Mouse (Mus musculus) embryonic facial prominence, embryonic 14.5 days (tissue): ENCODE data around the gene Gm10320. TPM values are rescaled to one million over a fixed set of nuclear protein-coding genes. Genes with fewer than 3 reads are reported as not detected.

Experiments used
- ATAC-seq: fragments of 200-750 bp; cut with Nextera tagmentation; 2 replicates; pipeline ENCODE4 v1.8.0; 2017; ENCODE audit warnings: low read depth, moderate number of reproducible peaks, moderate TSS enrichment
- DNase-seq: peaks from one replicate; pipeline ENCODE4 v3.0.0-alpha.2; 2015; ENCODE audit warnings: low spot score
- H3K27ac ChIP-seq: fragments of 300-500 bp; sonication (generic); replicated peaks from 2 replicates; pipeline ENCODE4 v1.5.1; 2014; ENCODE audit warnings: low read depth, mild to moderate bottlenecking, low read length, moderate library complexity
- H3K27me3 ChIP-seq: fragments of 300-500 bp; sonication (generic); replicated peaks from 2 replicates; pipeline ENCODE4 v1.6.1; 2014; ENCODE audit warnings: low read length; ENCODE audit not compliant: control insufficient read depth, insufficient read depth
- H3K36me3 ChIP-seq: fragments of 300-500 bp; sonication (generic); 2 replicates; pipeline ENCODE4 v1.6.1; 2014; ENCODE audit warnings: low read length, mixed read lengths; ENCODE audit not compliant: control insufficient read depth, insufficient read depth
- H3K4me1 ChIP-seq: fragments of 300-500 bp; sonication (generic); 2 replicates; pipeline ENCODE4 v1.6.1; 2014; ENCODE audit warnings: antibody characterized with exemption, low read length; ENCODE audit not compliant: control insufficient read depth, insufficient read depth
- H3K4me2 ChIP-seq: fragments of 300-500 bp; sonication (generic); 2 replicates; pipeline ENCODE4 v1.6.1; 2014; ENCODE audit warnings: low read depth, mild to moderate bottlenecking, low read length, moderate library complexity, mixed read lengths
- H3K4me3 ChIP-seq: fragments of 300-500 bp; sonication (generic); 2 replicates; pipeline ENCODE4 v1.5.1; 2014; ENCODE audit warnings: low read depth, mild to moderate bottlenecking, low read length
- H3K9ac ChIP-seq: fragments of 300-500 bp; sonication (generic); 2 replicates; pipeline ENCODE4 v1.6.1; 2014; ENCODE audit warnings: low read depth, mild to moderate bottlenecking, low read length, moderate library complexity, mixed read lengths
- H3K9me3 ChIP-seq: fragments of 300-500 bp; sonication (generic); 2 replicates; pipeline ENCODE4 v1.6.1; 2016; ENCODE audit warnings: low read length; ENCODE audit not compliant: control insufficient read depth
- WGBS: fragments of 180-500 bp; shearing (Covaris S2); extraction: QIAGEN DNeasy Blood & Tissue Kit; methylation state at CpG from one replicate; pipeline ENCODE4 v1.1.7; 2014; 5-methylcytosine and 5-hydroxymethylcytosine counted together
- polyA plus RNA-seq: library from polyadenylated mRNA; unstranded; fragments of >200 nt; fragmentation: Nextera tagmentation; extraction: Ambion mirVana; gene quantifications from 2 replicates; pipeline ENCODE4 v1.2.1, GENCODE M21; 2014

Gm10320 gene
- polyA plus RNA-seq, 1 experiment from 2014 or later: 2.4 TPM

- H3K27me3 ChIP-seq: peaks cover 4% of the 10 kb centered on the region; the same call in 1 of the 2 replicates
- WGBS: 53% methylated on average over 12 of the region's 12 CpGs
- peaks cover 6% of the 10 kb centered on the region; the same call in 1 of the 2 replicates for H3K9me3 ChIP-seq
- H3K4me1 ChIP-seq: peaks cover 30% of the 10 kb centered on the region
- ATAC-seq (no peak), DNase-seq (no peak)
- no peak overlapping the region for H3K9ac ChIP-seq
- H3K4me2 ChIP-seq: no peak overlapping the region
- no peak overlapping the region for H3K4me3 ChIP-seq
- H3K36me3 ChIP-seq: no peaks in the 10 kb centered on the region
- H3K27ac ChIP-seq: no peak overlapping the region
These were observed 41.0 kb upstream of the Gm10320 start for GRCm38 (mm10) chr13:98532699-98533375.

- Histone ChIP-seq H3K4me2 (no peak overlapping the region), H3K27ac (no peak overlapping the region), H3K9me3 (peaks cover 6% of the 10 kb centered on the region; the same call in 1 of the 2 replicates), H3K36me3 (no peaks in the 10 kb centered on the region), H3K9ac (no peak overlapping the region), H3K27me3 (no peaks in the 10 kb centered on the region), H3K4me3 (no peak overlapping the region), H3K4me1 (peaks cover 30% of the 10 kb centered on the region)
- DNase-seq: no peak
- no peak for ATAC-seq
- 81% methylated on average over 9 of the region's 9 CpGs for WGBS
These were observed 40.2 kb upstream of the Gm10320 start for GRCm38 (mm10) chr13:98531976-98532375.

- H3K9me3 ChIP-seq: peaks cover 6% of the 10 kb centered on the region; the same call in 1 of the 2 replicates
- no peaks in the 10 kb centered on the region for H3K36me3 ChIP-seq
- 22% methylated on average over 3 of the region's 3 CpGs for WGBS
- H3K27ac ChIP-seq: no peak overlapping the region
- no peak overlapping the region for H3K4me3 ChIP-seq
- no peaks in the 10 kb centered on the region for H3K27me3 ChIP-seq
- peaks cover 30% of the 10 kb centered on the region for H3K4me1 ChIP-seq
- no peak for DNase-seq
- ATAC-seq: no peak
- no peak overlapping the region for H3K9ac ChIP-seq
- H3K4me2 ChIP-seq: no peak overlapping the region
These were observed 39.5 kb upstream of the Gm10320 start for GRCm38 (mm10) chr13:98531306-98531705.

- ATAC-seq (peak; percentile 50; the same call in 1 of the 2 replicates), DNase-seq (peak; percentile 55)
- no peaks in the 10 kb centered on the region for H3K4me1 ChIP-seq
- no peak overlapping the region for H3K4me3 ChIP-seq
- H3K27me3 ChIP-seq: no peaks in the 10 kb centered on the region
- WGBS: 63% methylated on average over 6 of the region's 6 CpGs
- no peak overlapping the region for H3K9ac ChIP-seq
- no peak overlapping the region for H3K4me2 ChIP-seq
- peaks cover 5% of the 10 kb centered on the region; the same call in 1 of the 2 replicates for H3K9me3 ChIP-seq
- no peak overlapping the region for H3K27ac ChIP-seq
- H3K36me3 ChIP-seq: no peaks in the 10 kb centered on the region
These were observed 32.0 kb upstream of the Gm10320 start for GRCm38 (mm10) chr13:98523719-98524316.

- Histone ChIP-seq H3K9ac (no peak overlapping the region), H3K4me2 (no peak overlapping the region), H3K4me3 (no peak overlapping the region), H3K9me3 (peaks cover 5% of the 10 kb centered on the region; the same call in 1 of the 2 replicates), H3K27ac (no peak overlapping the region; the same call in 1 of the 2 replicates), H3K4me1 (peaks cover 3% of the 10 kb centered on the region; the same call in 1 of the 2 replicates), H3K27me3 (no peaks in the 10 kb centered on the region), H3K36me3 (no peaks in the 10 kb centered on the region)
- WGBS: 23% methylated on average over 11 of the region's 11 CpGs
- DNase-seq (no peak), ATAC-seq (0 out of 2 replicates have a peak, but pooled peaks have one; percentile 41)
These were observed 26.5 kb upstream of the Gm10320 start for GRCm38 (mm10) chr13:98518341-98518740.

- peaks cover 3% of the 10 kb centered on the region; the same call in 1 of the 2 replicates for H3K4me1 ChIP-seq
- no peaks in the 10 kb centered on the region for H3K27me3 ChIP-seq
- H3K9me3 ChIP-seq: peaks cover 3% of the 10 kb centered on the region; the same call in 1 of the 2 replicates
- no peak overlapping the region for H3K4me3 ChIP-seq
- no peaks in the 10 kb centered on the region for H3K36me3 ChIP-seq
- ATAC-seq (no peak), DNase-seq (no peak)
- H3K9ac ChIP-seq: no peak overlapping the region
- peak overlapping the region; percentile 25 for H3K4me2 ChIP-seq
- H3K27ac ChIP-seq: no peak overlapping the region; the same call in 1 of the 2 replicates
- WGBS: 30% methylated on average over 5 of the region's 5 CpGs
These were observed 25.9 kb upstream of the Gm10320 start for GRCm38 (mm10) chr13:98517666-98518065.

- ATAC-seq: no peak
- H3K36me3 ChIP-seq: no peaks in the 10 kb centered on the region
- peak; percentile 60 for DNase-seq
These were observed 25.2 kb upstream of the Gm10320 start for GRCm38 (mm10) chr13:98516985-98517384.

GRCm38 (mm10) chr13:98512066-98512465, 20.3 kb upstream of the Gm10320 start:
- no peak overlapping the region for H3K4me2 ChIP-seq
- ATAC-seq: no peak

More at GRCm38 (mm10) chr13:98516985-98517384, 25.2 kb upstream of the Gm10320 start:
- Histone ChIP-seq H3K27me3 (no peaks in the 10 kb centered on the region), H3K9ac (no peak overlapping the region), H3K27ac (no peak overlapping the region), H3K4me3 (no peak overlapping the region), H3K4me2 (peak overlapping the region; percentile 25), H3K4me1 (peaks cover 3% of the 10 kb centered on the region; the same call in 1 of the 2 replicates), H3K9me3 (no peaks in the 10 kb centered on the region)
- 53% methylated on average over 4 of the region's 4 CpGs for WGBS

More at GRCm38 (mm10) chr13:98512066-98512465, 20.3 kb upstream of the Gm10320 start:
- H3K27ac ChIP-seq: no peak overlapping the region
- H3K4me1 ChIP-seq: no peaks in the 10 kb centered on the region; the same call in 1 of the 2 replicates
- 0 out of 2 replicates have a peak, but pooled peaks cover 3% of the 10 kb centered on the region for H3K9me3 ChIP-seq
- H3K4me3 ChIP-seq: no peak overlapping the region
- peaks cover 12% of the 10 kb centered on the region for H3K27me3 ChIP-seq
- H3K9ac ChIP-seq: no peak overlapping the region
- WGBS: 77% methylated on average over 4 of the region's 4 CpGs
- DNase-seq: no peak
- no peaks in the 10 kb centered on the region for H3K36me3 ChIP-seq
